Mouse (Mus musculus): ENCODE results near the gene Rad23b.

DNA sequence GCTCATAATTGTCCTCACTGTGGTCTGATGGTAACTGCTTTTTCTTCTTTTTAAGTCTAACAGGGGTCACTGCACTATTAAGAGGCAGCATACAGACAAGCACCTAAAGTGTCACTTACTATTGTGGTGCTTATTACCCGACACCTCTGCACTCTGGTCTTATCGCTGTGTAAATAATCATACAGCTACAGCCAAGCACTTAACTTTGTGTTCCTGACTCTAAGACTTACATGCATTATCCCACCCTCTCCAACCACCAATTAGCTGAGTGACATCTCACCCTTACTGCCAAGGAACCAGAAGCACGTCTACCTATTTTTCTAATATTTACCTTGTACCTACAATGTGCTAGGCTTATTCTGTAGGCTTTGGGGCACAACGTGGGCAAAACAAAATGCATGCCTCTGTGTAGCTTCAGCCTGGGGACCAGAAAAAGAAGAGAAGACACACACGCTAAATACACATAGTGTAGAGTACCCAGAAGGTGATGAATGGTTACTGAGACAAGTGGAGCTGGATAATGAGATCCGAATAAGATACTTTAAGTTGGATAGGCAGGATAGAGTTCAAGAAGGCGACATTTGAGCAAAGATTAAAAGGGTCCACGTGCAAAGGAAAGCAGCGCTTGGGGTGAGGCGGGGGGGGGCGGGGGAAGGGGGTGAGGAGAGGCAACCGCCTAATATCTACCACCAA is 938 bp upstream of the Rad23b start:
- TF ChIP-seq CTCF (IDR thresholded peaks at IDR 0.05; ENCODE audit: low read depth) (no peak), EP300 (optimal IDR thresholded peaks at IDR 0.05) (no peak)
